In the genomic region with DNA sequence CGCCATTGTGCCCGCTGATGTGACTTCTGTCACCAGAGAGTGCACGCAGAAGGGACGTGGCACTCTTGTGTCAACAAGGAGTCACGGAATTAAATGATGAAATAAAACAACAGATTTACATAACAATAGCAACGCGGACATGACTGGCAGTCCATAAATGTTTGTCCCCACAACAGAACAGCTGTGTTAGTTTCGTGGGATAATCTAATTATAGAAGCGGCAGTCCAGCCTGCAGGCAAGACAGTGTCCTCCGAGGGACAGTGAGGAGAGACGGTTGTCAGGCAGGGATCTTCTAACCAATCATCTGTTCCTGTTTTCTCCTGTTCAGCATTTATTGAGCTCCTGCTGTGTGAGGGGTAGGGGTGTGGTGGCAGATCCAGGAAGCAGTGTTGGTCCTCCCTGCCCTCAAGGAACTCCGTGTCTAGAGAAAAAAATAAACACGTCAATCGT, we compare ENCODE assay signal across 11 mouse cellular contexts. TPM values are rescaled to one million over a fixed set of nuclear protein-coding genes. Genes with fewer than 3 reads are reported as not detected.
A peak's percentile ranks its signal among the peaks of the same experiment; 100 is the strongest.
DNase-seq lines count a peak whose midpoint lies in the region; ATAC-seq and TF ChIP-seq lines count a peak whose summit lies in the region.
"Had no signal": no experiment of that assay in that cellular context is flagged by ENCODE, and none has a peak within 500 bp of the region (broad histone marks: within the 10 kb centered on the region; RNA-seq: fewer than 3 reads in every experiment).

No protein-coding gene starts in this region.

- no peaks in the 10 kb centered on the region for H3K27me3 ChIP-seq in forebrain, embryonic 12.5 days
- no peaks in the 10 kb centered on the region for H3K27me3 ChIP-seq in forebrain, embryonic 15.5 days
- no peaks in the 10 kb centered on the region for H3K27me3 ChIP-seq in limb, embryonic 14.5 days (ENCODE audit: control insufficient read depth, insufficient read depth, low read length)
- no peaks in the 10 kb centered on the region for H3K27me3 ChIP-seq in limb, embryonic 10.5 days (ENCODE audit: low read depth, poor library complexity, severe bottlenecking)
- no peaks in the 10 kb centered on the region for H3K27me3 ChIP-seq in hindbrain, embryonic 14.5 days (ENCODE audit: control insufficient read depth, insufficient read depth, low read length)
- H3K27me3 ChIP-seq: limb, embryonic 15.5 days had no signal

- DNase-seq in limb, embryonic 14.5 days (ENCODE audit: low spot score), result no peak
- DNase-seq in limb, embryonic 10.5 days (ENCODE audit: low spot score), result no peak
- peak; percentile 54 for DNase-seq in hindbrain, embryonic 14.5 days (ENCODE audit: low spot score)
- DNase-seq in retina, embryonic 14.5 days (ENCODE audit: low spot score), result peak; percentile 11
- no peak for DNase-seq in thymus, adult 18-20 months
- no peak for DNase-seq in lung, adult 2 months
- DNase-seq: forebrain, postnatal 0 days had no signal

- H3K9me3 ChIP-seq in forebrain, embryonic 12.5 days, result no peaks in the 10 kb centered on the region
- no peaks in the 10 kb centered on the region for H3K9me3 ChIP-seq in forebrain, embryonic 15.5 days
- no peaks in the 10 kb centered on the region for H3K9me3 ChIP-seq in limb, embryonic 14.5 days (ENCODE audit: control insufficient read depth, low read length)
- no peaks in the 10 kb centered on the region for H3K9me3 ChIP-seq in limb, embryonic 10.5 days (replicated peaks)
- H3K9me3 ChIP-seq in hindbrain, embryonic 14.5 days (ENCODE audit: control insufficient read depth, low read length), result no peaks in the 10 kb centered on the region
- H3K9me3 ChIP-seq: limb, embryonic 15.5 days had no signal

- H3K4me3 ChIP-seq in forebrain, embryonic 12.5 days (replicated peaks), result no peak overlapping the region
- H3K4me3 ChIP-seq in forebrain, embryonic 15.5 days, result no peak overlapping the region
- no peak overlapping the region for H3K4me3 ChIP-seq in limb, embryonic 14.5 days (replicated peaks; ENCODE audit: low read length)
- H3K4me3 ChIP-seq in limb, embryonic 10.5 days, result no peak overlapping the region
- H3K4me3 ChIP-seq in hindbrain, embryonic 14.5 days (replicated peaks; ENCODE audit: low read length), result no peak overlapping the region
- no peak overlapping the region for H3K4me3 ChIP-seq in lung, adult 2 months (replicated peaks; ENCODE audit: extremely low read depth, low read depth, low read length)
- H3K4me3 ChIP-seq: limb, embryonic 15.5 days had no signal

- H3K4me2 ChIP-seq in forebrain, embryonic 12.5 days, result peak overlapping the region; percentile 13; the same call in 1 of the 2 replicates
- H3K4me2 ChIP-seq in forebrain, embryonic 15.5 days (replicated peaks), result no peak overlapping the region
- no peak overlapping the region for H3K4me2 ChIP-seq in limb, embryonic 14.5 days (replicated peaks; ENCODE audit: low read depth, low read length, severe bottlenecking)
- H3K4me2 ChIP-seq in hindbrain, embryonic 14.5 days (replicated peaks), result peak overlapping the region; percentile 32
- H3K4me2 ChIP-seq: limb, embryonic 15.5 days had no signal

- no peaks in the 10 kb centered on the region for H3K36me3 ChIP-seq in forebrain, embryonic 12.5 days (replicated peaks)
- H3K36me3 ChIP-seq in forebrain, embryonic 15.5 days, result no peaks in the 10 kb centered on the region
- H3K36me3 ChIP-seq in limb, embryonic 14.5 days (ENCODE audit: control insufficient read depth, insufficient read depth, low read length), result no peaks in the 10 kb centered on the region
- H3K36me3 ChIP-seq in limb, embryonic 10.5 days, result no peaks in the 10 kb centered on the region
- H3K36me3 ChIP-seq in hindbrain, embryonic 14.5 days (replicated peaks; ENCODE audit: control insufficient read depth, insufficient read depth), result no peaks in the 10 kb centered on the region
- H3K36me3 ChIP-seq: limb, embryonic 15.5 days had no signal

- no peak overlapping the region for H3K27ac ChIP-seq in forebrain, embryonic 12.5 days
- no peak overlapping the region for H3K27ac ChIP-seq in forebrain, embryonic 15.5 days (replicated peaks)
- H3K27ac ChIP-seq in limb, embryonic 14.5 days (replicated peaks; ENCODE audit: low read depth, low read length), result no peak overlapping the region
- H3K27ac ChIP-seq in limb, embryonic 10.5 days, result no peak overlapping the region
- peak overlapping the region; percentile 38 for H3K27ac ChIP-seq in hindbrain, embryonic 14.5 days
- H3K27ac ChIP-seq: limb, embryonic 15.5 days had no signal

- ATAC-seq in forebrain, embryonic 12.5 days (ENCODE audit: low FRiP score), result no peak
- ATAC-seq in forebrain, embryonic 15.5 days (replicated peaks), result no peak
- peak; percentile 50; the same call in 1 of the 2 replicates for ATAC-seq in limb, embryonic 14.5 days (ENCODE audit: low FRiP score, low read depth)
- ATAC-seq in hindbrain, embryonic 14.5 days (ENCODE audit: low FRiP score), result no peak; the same call in 1 of the 2 replicates
- ATAC-seq: forebrain, postnatal 0 days had no signal

- WGBS in forebrain, embryonic 12.5 days, result 39% methylated on average over 14 of the region's 14 CpGs
- 37% methylated on average over 14 of the region's 14 CpGs for WGBS in forebrain, embryonic 15.5 days
- WGBS in limb, embryonic 14.5 days, result 58% methylated on average over 14 of the region's 14 CpGs
- WGBS in limb, embryonic 10.5 days, result 72% methylated on average over 14 of the region's 14 CpGs
- 13% methylated on average over 14 of the region's 14 CpGs for WGBS in hindbrain, embryonic 14.5 days
- 37% methylated on average over 14 of the region's 14 CpGs for WGBS in lung, adult 2 months

- TF ChIP-seq POLR2A in limb, embryonic 14.5 days (IDR thresholded peaks at IDR 0.05; ENCODE audit: borderline replicate concordance, extremely low read depth, insufficient read depth, insufficient read length), result no peak
- no peak for TF ChIP-seq POLR2A in lung, adult 2 months (IDR thresholded peaks at IDR 0.05; ENCODE audit: borderline replicate concordance, extremely low read depth, low read depth, low read length)

- no peak overlapping the region for H3K9ac ChIP-seq in forebrain, embryonic 12.5 days
- H3K9ac ChIP-seq in forebrain, embryonic 15.5 days (replicated peaks), result no peak overlapping the region
- H3K9ac ChIP-seq in limb, embryonic 14.5 days (ENCODE audit: low read depth, low read length, severe bottlenecking), result no peak overlapping the region
- 0 out of 2 replicates have a peak overlapping the region, but pooled peaks have one; percentile 24 for H3K9ac ChIP-seq in hindbrain, embryonic 14.5 days
- H3K9ac ChIP-seq: forebrain, postnatal 0 days; limb, embryonic 15.5 days had no signal

- no peak for TF ChIP-seq CTCF in lung, adult 2 months (IDR thresholded peaks at IDR 0.05; ENCODE audit: insufficient read depth, low read length)

- H3K4me1 ChIP-seq in forebrain, embryonic 12.5 days, result peaks cover 17% of the 10 kb centered on the region
- H3K4me1 ChIP-seq in forebrain, embryonic 15.5 days, result 0 out of 2 replicates have a peak, but pooled peaks cover 3% of the 10 kb centered on the region
- no peaks in the 10 kb centered on the region for H3K4me1 ChIP-seq in limb, embryonic 14.5 days (ENCODE audit: control insufficient read depth, insufficient read depth, low read length)
- H3K4me1 ChIP-seq in limb, embryonic 10.5 days, result no peaks in the 10 kb centered on the region; the same call in 1 of the 2 replicates
- peaks cover 6% of the 10 kb centered on the region for H3K4me1 ChIP-seq in hindbrain, embryonic 14.5 days (replicated peaks; ENCODE audit: control insufficient read depth, insufficient read depth, low read length)
- no peaks in the 10 kb centered on the region for H3K4me1 ChIP-seq in lung, adult 2 months (ENCODE audit: control insufficient read depth, insufficient read depth, low read length)
- H3K4me1 ChIP-seq: limb, embryonic 15.5 days had no signal

RNA-seq across cellular contexts. Expression of a gene that starts 8.5 kb away (rescaled TPM):
- polyA plus RNA-seq in forebrain, embryonic 12.5 days (2016; fragmentation: Nextera tagmentation; extraction: Ambion mirVana), result not detected in 2 replicates
- polyA plus RNA-seq in forebrain, embryonic 15.5 days (2015; fragmentation: Nextera tagmentation; extraction: Ambion mirVana), result 0.06 and 0.11 TPM in 2 replicates
- 0.09 and 0.31 TPM in 2 replicates for polyA plus RNA-seq in limb, embryonic 14.5 days (2012; rRNA removed)
- 0.07 and 0.17 TPM in 2 replicates for polyA plus RNA-seq in limb, embryonic 14.5 days (2014; fragmentation: Nextera tagmentation; extraction: Ambion mirVana)
- not detected in 2 replicates for polyA plus RNA-seq in limb, embryonic 10.5 days (2016; fragmentation: Nextera tagmentation; extraction: Ambion mirVana)
- polyA plus RNA-seq in hindbrain, embryonic 14.5 days (2014; fragmentation: Nextera tagmentation; extraction: Ambion mirVana), result 0.22 and 0.25 TPM in 2 replicates
- polyA plus RNA-seq in lung, adult 2 months (2012; rRNA removed), result 2.0 and 23.0 TPM in 2 replicates

RNA-seq across cellular contexts. Expression of a gene that starts 10.4 kb away (rescaled TPM):
- polyA plus RNA-seq in forebrain, embryonic 12.5 days (2016; fragmentation: Nextera tagmentation; extraction: Ambion mirVana), result 1.1 and 1.5 TPM in 2 replicates
- polyA plus RNA-seq in forebrain, embryonic 15.5 days (2015; fragmentation: Nextera tagmentation; extraction: Ambion mirVana), result 1.2 and 1.5 TPM in 2 replicates
- 1.0 and 2.2 TPM in 2 replicates for polyA plus RNA-seq in limb, embryonic 14.5 days (2012; rRNA removed)
- 0.39 and 1.5 TPM in 2 replicates for polyA plus RNA-seq in limb, embryonic 14.5 days (2014; fragmentation: Nextera tagmentation; extraction: Ambion mirVana)
- polyA plus RNA-seq in limb, embryonic 10.5 days (2016; fragmentation: Nextera tagmentation; extraction: Ambion mirVana), result 1.4 TPM in 2 replicates
- polyA plus RNA-seq in hindbrain, embryonic 14.5 days (2014; fragmentation: Nextera tagmentation; extraction: Ambion mirVana), result 0.26 and 0.72 TPM in 2 replicates
- polyA plus RNA-seq in lung, adult 2 months (2012; rRNA removed), result 0.24 and 5.6 TPM in 2 replicates

RNA-seq across cellular contexts. Expression of a gene that starts 23.8 kb away (rescaled TPM):
- polyA plus RNA-seq in forebrain, embryonic 12.5 days (2016; fragmentation: Nextera tagmentation; extraction: Ambion mirVana), result not detected in 2 replicates
- polyA plus RNA-seq in forebrain, embryonic 15.5 days (2015; fragmentation: Nextera tagmentation; extraction: Ambion mirVana), result not detected in 2 replicates
- polyA plus RNA-seq in limb, embryonic 14.5 days (2012; rRNA removed), result 0.21 and 0.24 TPM in 2 replicates
- polyA plus RNA-seq in limb, embryonic 14.5 days (2014; fragmentation: Nextera tagmentation; extraction: Ambion mirVana), result not detected in 2 replicates
- polyA plus RNA-seq in limb, embryonic 10.5 days (2016; fragmentation: Nextera tagmentation; extraction: Ambion mirVana), result not detected in 2 replicates
- not detected in 2 replicates for polyA plus RNA-seq in hindbrain, embryonic 14.5 days (2014; fragmentation: Nextera tagmentation; extraction: Ambion mirVana)
- polyA plus RNA-seq in lung, adult 2 months (2012; rRNA removed), result 18.0 TPM in 1 of 2 replicates, not detected in the other
- polyA plus RNA-seq: forebrain, postnatal 0 days; large intestine, adult 2 months had no signal

RNA-seq across cellular contexts. Expression of a gene that starts 26.5 kb away (rescaled TPM):
- 19.0 and 19.1 TPM in 2 replicates for polyA plus RNA-seq in forebrain, embryonic 12.5 days (2016; fragmentation: Nextera tagmentation; extraction: Ambion mirVana)
- 9.5 and 10.6 TPM in 2 replicates for polyA plus RNA-seq in forebrain, embryonic 15.5 days (2015; fragmentation: Nextera tagmentation; extraction: Ambion mirVana)
- polyA plus RNA-seq in limb, embryonic 14.5 days (2012; rRNA removed), result 41.2 and 43.2 TPM in 2 replicates
- 11.6 and 13.9 TPM in 2 replicates for polyA plus RNA-seq in limb, embryonic 14.5 days (2014; fragmentation: Nextera tagmentation; extraction: Ambion mirVana)
- 24.9 and 25.5 TPM in 2 replicates for polyA plus RNA-seq in limb, embryonic 10.5 days (2016; fragmentation: Nextera tagmentation; extraction: Ambion mirVana)
- 2.8 and 3.5 TPM in 2 replicates for polyA plus RNA-seq in hindbrain, embryonic 14.5 days (2014; fragmentation: Nextera tagmentation; extraction: Ambion mirVana)
- polyA plus RNA-seq in lung, adult 2 months (2012; rRNA removed), result 6.5 and 8.4 TPM in 2 replicates

RNA-seq across cellular contexts. Expression of a gene that starts 26.8 kb away (rescaled TPM):
- polyA plus RNA-seq in forebrain, embryonic 12.5 days (2016; fragmentation: Nextera tagmentation; extraction: Ambion mirVana), result 53.4 and 59.0 TPM in 2 replicates
- 33.6 and 36.9 TPM in 2 replicates for polyA plus RNA-seq in forebrain, embryonic 15.5 days (2015; fragmentation: Nextera tagmentation; extraction: Ambion mirVana)
- 73.8 and 82.6 TPM in 2 replicates for polyA plus RNA-seq in limb, embryonic 14.5 days (2012; rRNA removed)
- 75.5 and 84.3 TPM in 2 replicates for polyA plus RNA-seq in limb, embryonic 14.5 days (2014; fragmentation: Nextera tagmentation; extraction: Ambion mirVana)
- 38.8 and 52.0 TPM in 2 replicates for polyA plus RNA-seq in limb, embryonic 10.5 days (2016; fragmentation: Nextera tagmentation; extraction: Ambion mirVana)
- polyA plus RNA-seq in hindbrain, embryonic 14.5 days (2014; fragmentation: Nextera tagmentation; extraction: Ambion mirVana), result 12.3 and 16.5 TPM in 2 replicates
- 6.4 and 6.5 TPM in 2 replicates for polyA plus RNA-seq in lung, adult 2 months (2012; rRNA removed)

Comparison
In these comparisons a context has a peak if more than half of its experiments do, and no peak if none do; other contexts are left out.
1. H3K4me2 ChIP-seq: peak in forebrain, embryonic 12.5 days (single experiment) and hindbrain, embryonic 14.5 days (single experiment); none in forebrain, embryonic 15.5 days (single experiment) and limb, embryonic 14.5 days (single experiment).
2. DNase-seq: peak in hindbrain, embryonic 14.5 days (single experiment) and retina, embryonic 14.5 days (single experiment); none in limb, embryonic 14.5 days (single experiment), limb, embryonic 10.5 days (single experiment), thymus, adult 18-20 months (0 of 2) and lung, adult 2 months (single experiment).